Mouse (Mus musculus): Measurements from ENCODE around the gene Umad1.

The Umad1 gene

DNA sequence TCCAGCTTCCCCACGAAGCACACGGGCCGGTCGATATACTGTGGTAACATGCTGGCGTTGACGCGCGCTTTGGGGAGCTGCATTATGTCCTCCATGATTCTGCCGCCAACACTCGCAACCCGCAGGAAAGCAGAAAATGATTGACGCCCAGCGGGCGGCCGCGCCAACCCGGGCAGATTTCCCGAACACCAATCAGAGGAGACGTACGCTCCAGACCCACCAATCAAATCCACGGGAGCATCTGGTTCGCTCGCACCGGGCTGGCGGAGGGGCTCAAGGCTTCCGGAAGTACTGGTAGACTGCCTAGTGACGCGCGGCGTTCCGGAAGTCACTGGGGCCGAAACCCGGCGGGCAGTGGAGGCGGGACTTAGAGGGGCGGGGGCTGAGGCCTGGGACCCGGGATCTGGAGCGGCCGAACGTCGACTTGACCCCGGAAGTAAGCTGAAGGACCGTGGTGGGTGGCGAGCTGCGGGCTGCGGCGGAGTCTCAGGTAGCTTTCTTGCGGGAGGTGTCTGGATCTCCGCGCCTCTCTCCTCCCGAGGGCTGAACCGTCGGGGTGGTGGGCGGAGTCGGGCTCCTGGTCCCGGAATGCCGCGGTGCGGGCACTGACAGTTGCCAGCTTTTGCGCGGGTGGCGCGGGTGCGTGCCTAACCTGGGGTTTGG lies at the start of gene Umad1, which contains the start of the genes Rpa3 and Gm45062:
Umad1 (plus strand) TSS at position 285 of the 663 bp plus-strand sequence.
Rpa3 (minus strand) TSS at position 170 of the 663 bp plus-strand sequence.
Gm45062 (plus strand) TSS at position 447 of the 663 bp plus-strand sequence.
- peak; percentile 96 for DNase-seq (ENCODE audit: extremely low read depth, low read depth)

DNA sequence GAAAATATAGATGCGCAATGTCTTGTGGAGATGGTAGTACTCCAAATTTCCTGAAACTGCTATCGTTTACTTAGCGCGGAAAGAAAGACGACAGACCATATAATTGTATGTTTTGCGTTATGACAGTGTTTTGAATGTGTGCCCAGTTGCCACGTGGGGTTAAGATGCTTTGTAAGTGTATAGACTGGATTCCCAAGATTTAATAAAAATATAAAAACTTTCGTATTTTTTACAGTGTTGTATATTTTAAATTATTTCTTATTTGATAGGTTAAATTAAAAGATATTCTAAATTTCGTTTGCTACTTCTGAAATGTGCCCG lies 49.3 kb upstream of the Umad1 start:
- DNase-seq (ENCODE audit: extremely low read depth, low read depth) = no peak

DNA sequence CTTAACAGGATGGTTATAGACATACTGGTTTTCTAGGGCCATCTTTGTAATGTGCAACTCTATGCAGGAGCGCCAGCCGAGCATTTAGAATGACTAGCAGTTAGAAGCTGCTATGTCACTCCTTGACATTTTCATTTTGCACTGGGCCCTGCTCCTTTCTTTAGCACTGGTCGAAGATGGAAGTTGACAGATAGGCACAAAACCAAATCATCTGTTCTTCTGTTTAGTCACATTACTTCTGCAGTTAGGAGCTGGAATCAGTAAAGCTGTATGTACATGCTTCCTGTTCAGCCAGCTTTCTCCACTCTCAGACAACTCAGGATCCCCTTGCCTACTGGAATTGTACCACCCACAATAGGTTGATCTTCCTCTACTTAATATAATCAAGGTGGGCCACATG lies 48.4 kb upstream of the Umad1 start:
- peak; percentile 37 for DNase-seq (ENCODE audit: extremely low read depth, low read depth)

DNA sequence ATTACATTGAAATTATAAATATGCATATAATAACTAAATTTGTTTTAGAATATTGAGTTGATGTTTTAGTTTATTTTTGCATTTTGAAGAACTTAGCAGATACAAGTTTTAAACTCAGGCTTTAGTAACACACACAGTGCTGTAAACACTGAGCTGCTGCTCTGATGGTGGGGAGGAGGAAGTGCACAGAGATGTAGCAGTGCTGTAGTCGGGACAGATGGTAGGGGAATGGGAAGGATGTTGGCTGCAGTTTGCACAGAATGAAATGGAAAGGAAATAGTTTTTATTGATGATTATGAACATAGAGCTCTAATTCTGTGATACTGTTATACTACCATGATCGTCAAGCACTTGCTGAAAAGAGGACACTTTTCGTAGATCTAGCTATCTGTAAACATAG lies 32.1 kb upstream of the Umad1 start:
- no peak for DNase-seq (ENCODE audit: extremely low read depth, low read depth)

DNA sequence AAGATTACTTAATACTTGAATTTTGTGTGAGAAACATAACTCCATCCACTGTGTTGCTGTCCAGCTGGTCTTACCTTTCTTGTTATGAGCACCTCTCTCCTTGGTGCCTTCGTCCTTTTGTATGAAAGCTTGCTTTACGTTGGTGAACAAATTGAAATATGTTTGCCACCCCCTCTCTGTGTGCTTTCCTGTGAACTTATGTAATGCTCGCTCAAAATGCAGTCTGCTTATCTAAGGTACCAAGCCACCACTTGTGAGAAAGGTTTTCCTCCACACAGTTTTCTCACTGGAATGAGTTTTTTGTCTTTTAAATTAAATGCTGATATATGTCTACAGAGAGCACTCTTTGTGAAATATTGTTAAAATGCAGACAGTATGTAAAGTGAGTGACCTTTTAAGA lies 30.5 kb upstream of the Umad1 start:
- DNase-seq (ENCODE audit: extremely low read depth, low read depth) = no peak

DNA sequence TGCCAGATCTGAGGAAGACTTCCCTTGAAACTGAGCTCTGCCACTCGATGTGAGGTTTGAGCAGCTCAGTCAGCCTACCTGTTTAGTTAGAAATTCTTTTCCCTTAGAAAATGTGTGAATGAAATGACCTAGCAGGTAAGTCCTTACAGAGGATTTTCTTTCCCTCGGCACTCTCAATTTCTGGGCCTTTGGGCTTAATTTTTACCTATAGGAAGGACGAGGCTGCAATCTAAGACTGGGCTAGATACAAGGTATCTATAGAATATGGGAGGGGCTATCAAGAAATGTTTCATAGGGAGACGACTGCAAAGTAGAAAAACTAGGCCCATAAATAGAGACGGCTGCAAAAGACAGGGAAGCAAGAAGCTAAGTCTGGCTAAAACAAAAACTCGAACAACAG lies 772 bp upstream of the Umad1 start:
- DNase-seq (ENCODE audit: extremely low read depth, low read depth) = peak; percentile 28

DNA sequence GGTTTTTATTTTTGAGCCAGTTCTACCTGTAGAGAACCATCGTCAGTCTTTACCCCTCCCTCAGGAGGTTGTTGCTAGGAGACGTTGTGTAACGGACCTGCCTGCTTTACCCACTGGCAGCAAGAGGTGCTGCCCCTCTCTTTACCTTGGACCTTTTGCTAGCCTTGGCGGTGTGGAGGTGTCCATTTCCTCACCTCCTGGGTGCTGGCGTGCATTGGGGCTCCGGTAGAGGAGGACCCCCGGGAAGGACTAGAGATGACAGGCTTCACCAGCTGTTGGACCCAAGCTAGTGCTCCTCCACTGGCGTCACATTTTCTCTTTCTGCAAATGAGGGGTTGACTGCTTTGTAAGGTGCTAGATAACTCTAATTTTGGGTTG lies 568 bp downstream of the Umad1 start:
- DNase-seq (ENCODE audit: extremely low read depth, low read depth) = peak; percentile 13

DNA sequence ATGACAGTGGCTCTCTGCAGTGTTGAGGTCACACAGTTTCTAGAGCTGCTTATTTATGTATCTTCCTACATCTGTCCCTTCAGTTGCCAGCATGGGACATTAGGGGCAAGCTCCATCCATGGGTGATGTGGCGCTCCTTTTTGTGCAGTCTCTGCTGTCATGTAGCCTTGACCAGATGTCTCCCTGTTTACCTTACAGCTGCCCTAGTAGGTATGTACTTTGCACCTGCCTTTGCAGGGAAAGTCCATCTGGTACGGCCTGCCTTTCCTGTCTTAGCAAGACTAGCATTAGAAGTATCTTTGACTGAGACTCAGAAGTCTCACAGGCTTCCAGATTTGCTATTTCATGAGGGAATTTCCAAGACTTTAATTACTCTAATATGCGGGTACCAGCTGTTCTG lies 12.0 kb downstream of the Umad1 start:
- DNase-seq (ENCODE audit: extremely low read depth, low read depth) = no peak

DNA sequence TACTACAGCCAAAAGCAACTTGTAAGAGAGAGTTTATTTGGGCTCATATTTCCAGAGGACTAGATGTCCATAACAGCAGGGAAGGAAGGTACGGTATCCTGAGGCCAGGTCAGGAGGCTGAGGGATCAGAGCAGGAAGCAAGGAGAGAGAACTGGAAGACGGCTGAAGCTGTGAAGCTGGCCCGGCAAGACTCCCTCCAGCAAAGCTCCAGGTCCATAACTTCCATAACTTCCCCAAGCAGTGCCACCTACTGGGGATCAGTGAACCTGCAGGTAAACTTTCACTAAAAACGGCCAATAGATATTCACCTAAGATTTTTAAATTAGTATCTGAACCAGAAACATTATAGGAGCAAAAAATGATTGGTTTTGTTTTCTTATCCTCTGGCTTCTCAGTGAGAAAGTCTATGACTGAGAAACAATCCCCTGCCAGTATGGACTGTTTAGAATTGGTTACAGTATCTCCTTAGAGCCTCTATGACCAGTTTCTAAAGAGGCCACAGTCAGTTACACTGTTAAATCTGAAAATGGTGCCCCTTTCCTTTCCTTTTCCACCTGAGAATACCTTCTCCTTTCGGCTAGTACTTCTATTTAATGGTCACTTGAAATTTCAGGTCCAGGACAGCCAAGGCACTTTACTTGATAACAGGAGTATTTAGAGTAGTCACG lies 15.4 kb downstream of the Umad1 start:
- peak; percentile 26 for DNase-seq (ENCODE audit: extremely low read depth, low read depth)

DNA sequence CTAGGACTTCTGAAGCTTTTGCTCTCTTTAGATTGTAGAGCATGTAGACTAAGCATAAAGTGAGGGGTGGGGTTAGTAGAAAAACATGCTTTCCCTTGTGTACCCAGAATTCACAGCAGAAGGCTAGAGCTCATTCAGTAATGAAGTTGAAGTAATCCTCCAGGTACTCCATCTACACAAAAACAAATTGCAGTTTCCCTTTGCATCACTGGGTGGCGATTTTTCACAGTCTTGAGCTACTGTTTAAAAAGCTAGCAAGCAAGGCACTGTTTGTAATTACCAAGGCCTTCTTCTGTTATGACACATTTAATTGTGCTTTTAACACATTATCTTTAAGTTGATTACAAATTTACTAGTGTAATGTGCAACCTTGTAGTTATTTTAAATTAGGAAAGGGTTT lies 16.0 kb downstream of the Umad1 start:
- peak; percentile 35 for DNase-seq (ENCODE audit: extremely low read depth, low read depth)

DNA sequence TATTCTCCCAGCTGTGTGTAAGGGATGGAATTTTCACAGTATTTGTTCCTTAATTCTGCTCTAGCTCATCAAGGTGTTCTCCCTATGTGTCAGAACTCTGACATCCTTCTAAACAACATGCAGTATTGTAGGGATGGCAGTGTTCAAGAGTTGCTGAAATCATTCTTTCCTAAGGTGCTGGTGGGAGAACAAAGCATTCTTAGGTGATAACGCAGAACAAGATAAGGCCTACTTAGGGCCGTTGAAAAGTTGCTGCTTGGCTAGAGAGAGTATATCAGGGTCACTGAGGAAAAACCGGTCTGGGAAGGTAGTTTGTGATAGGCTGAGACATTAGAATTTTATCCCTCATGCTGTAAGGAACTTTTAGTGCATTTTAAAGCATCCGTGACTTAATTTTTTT lies 17.3 kb downstream of the Umad1 start:
- DNase-seq (ENCODE audit: extremely low read depth, low read depth) = no peak

DNA sequence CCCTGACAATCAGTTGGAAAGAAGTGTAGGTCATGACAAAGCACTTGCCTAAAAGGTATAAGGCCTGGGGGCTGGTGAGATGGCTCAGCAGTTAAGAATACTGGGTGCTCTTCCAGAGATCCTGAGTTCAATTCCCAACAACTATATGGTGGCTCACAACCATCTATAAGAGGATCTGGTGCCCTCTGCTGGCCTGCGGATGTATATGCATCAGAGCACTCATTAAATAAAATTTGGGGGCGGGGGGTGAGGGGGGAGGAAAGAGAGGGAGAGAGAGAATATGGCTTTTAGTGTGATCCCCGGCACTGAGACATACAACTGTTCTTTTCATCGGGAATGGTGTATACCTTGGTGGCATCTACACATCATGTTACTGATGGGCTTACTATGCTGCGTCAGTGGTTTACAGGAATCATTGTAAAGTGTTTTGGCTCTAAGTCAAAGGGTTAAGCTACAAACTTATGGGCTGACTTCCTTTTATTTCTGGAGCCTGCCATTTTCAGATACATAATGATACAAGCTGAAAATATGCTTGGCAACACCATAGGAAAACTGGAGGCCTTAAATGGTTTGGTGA lies 19.4 kb downstream of the Umad1 start:
- no peak for DNase-seq (ENCODE audit: extremely low read depth, low read depth)

DNA sequence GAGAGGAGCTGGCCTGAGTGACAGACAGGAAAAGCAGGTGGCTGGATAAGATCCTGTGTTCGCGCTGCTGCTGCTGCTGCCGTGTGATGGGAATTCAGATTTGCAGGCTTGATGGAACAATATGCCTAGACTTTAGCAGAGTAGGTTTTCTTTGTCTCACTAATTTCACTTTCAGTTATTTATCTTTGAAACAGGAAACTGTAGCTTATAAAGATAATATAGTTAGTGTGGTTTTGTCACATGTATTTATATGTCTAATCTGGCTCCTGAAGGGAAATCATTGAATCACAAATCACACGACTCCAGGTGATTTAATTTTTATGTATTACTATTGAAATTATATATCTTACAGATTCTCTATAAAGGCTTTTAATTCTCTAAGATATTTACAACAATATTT lies 24.2 kb downstream of the Umad1 start:
- DNase-seq (ENCODE audit: extremely low read depth, low read depth) = no peak

DNA sequence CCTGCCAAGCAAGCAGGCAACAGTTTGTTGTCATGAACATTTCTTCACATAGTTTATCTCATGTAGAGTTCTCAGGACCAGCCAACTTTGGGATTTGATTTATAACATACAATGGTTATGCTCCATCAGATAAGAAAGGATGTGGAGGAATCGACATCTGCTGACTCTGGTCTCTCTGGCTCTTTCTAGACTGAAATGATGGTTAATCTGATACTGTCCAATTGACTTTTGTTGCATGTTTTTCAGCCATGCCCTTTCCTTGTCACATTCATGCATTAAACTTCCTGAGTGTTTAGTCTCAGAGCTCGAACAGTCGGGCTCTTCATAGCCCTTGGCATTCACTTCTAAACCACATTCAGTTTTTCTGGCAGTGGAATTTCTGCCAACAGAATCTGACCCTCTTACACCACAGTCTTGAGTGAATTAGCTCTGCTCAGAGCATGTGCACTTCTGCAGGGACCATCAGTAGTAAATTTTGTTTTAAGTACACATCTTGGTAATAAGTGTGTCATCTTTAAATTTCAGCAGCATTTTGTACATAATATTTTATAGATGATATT lies 26.4 kb downstream of the Umad1 start:
- DNase-seq (ENCODE audit: extremely low read depth, low read depth) = no peak

DNA sequence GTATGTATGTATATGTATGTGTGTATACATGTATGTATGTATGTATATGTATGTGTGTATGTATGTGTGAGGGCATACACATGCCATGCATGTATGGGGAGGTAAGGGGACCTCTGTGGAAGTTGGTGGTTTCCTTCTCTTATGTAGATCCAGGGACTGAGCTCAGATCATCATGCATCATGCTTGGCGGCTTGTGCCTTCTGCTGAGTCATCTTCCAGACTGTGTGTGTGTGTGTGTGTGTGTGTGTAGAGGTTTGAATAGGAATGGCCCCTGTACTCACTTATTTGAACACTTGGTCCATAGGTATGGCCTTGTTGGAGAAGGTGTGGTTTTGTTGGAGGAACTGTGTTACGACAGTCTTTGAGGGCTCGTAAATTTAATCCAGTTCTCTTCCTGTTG lies 27.1 kb downstream of the Umad1 start:
- no peak for DNase-seq (ENCODE audit: extremely low read depth, low read depth)

DNA sequence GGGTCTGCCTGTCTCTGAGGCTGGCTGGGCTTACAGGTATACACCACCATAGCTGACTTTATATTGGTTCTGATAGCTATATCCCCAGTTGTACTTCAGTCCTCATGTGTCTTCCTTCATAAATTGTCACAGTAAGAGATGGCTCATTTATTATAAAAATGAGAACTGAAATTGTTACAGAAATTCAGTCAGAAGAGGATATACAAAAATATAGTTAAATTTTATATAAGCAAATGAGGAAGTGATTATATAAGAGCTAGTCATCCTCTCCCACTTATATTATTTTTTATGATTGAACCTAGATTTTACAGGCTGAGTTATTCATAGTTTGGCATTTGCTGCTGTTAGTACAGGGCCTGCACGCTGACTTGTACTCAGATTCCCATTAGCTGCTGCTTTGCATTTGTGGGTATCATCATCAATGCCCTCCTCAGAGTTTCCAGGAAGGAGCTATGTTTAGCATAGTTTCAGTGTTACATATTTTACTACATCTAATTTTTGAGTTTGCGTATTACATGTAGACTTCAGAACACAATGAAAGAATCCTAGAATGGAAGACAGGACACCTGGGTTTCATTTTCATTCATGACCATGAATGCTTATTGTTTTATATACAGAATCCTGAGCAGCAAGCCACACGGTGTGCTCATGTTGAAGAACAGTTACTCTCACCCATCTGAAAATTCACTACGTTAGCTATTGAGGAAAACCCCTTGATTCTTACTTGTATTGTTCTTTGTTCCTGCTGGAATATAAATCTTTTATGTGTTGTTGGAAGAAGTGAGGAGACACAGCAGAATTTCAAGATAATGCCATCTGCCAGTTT lies 29.9 kb downstream of the Umad1 start:
- no peak for DNase-seq (ENCODE audit: extremely low read depth, low read depth)

DNA sequence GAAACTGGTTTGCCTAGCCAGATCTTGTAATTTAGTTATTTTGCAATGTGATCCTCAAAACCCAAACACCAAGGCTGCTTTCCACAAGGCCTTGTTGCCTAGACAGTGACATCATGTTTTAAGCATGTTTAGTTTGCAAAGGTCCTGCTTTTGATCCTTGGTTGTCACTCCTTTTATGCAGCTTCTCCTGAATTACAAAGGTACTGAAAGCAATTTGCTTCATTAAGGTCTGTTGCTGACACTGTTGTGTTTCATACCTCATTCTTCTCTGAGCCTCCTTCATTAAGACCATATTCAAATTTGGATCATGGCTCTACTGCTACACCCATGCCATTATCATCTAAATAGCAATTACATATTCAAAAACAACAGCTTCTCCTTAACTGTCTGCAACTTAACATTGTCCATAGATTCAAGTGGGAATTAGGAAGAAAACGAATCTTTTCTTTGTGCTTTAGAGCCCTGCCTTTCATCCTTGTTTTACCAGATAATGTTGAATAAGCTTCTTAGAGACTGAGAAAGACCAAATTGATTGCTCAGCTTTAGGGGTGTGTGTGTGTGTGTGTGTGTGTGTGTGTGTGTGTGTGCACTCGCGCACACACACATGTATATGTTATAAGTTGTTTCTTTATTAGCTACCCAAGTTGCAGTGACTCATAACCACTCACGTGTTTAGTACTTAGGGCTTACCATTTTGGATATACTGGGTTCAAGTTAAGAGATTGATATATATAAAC lies 35.1 kb downstream of the Umad1 start:
- DNase-seq (ENCODE audit: extremely low read depth, low read depth) = no peak

DNA sequence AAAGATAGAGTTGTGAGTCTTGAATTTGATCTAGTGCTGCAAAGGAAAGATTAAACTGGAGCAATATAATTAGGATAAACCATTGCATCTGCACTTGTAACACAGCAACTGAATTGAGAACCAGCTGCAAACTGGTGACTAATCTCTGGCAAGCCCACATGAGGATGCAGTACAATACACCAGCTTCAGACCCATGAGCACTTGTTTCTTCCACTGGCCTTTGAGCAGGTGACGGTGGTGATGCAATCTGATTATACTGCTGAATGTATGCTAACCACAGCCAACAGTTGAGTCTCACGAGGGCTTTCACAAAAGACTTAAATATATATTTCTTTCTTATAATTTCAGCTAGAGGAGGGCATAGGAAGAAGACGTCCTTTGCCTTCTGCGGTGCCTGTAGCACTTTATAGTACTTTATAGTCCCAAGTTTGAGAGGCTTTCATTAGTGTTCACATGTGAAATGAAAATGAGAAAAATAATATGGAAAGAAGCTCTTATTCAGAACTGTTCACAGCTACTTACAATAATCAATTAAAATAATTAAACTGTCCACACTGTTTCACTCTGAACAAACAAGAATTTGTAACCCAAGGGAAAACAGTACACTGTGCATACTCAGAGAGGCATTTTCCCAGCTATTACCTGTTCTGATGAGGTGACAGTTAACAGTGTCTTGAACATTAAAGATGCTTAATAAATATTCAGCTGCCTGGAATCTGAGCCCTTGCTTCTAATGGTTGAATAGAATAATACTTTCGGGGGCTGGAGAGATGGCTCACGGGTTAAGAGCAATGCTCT lies 40.2 kb downstream of the Umad1 start:
- DNase-seq (ENCODE audit: extremely low read depth, low read depth) = no peak

DNA sequence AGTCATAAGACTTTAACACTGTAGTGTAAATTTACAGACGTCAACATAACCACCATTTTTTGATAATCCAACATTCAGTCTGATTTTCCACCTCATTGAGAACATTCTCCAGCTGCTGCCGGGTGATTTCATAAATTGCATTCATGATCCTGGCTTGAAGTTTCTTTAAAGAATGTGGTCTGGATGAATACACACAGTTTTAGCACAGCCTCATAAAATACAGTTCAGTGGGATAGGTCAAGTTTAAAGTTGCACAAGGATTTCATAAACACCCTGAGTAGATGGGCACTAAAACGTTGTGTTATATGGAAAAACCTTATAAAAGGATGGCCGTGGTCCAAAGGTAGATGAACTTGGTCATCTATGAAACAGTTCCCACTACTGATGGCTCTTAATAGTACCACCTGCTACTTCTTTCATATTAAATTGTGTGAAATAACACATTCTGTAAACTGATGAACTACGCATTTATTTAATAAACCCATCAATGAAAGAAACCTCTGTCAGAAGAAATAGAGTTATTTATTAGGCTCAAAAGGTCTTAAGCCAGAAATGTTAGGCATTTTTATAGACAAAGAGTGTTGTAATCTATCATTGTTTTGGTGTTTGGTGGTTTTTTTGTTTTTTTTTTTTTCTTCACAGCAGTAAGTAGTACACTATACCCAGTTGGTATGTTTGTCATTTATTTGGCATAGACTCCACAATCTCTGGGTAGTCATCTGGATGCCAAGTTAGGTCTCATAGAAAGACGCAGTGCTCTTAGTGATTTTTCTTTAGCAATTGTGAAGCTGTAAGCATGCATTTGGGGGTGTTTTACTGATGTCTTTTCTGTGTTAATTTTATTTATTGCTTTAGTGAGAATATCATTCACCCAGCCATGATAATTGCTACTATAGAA lies 49.0 kb downstream of the Umad1 start:
- no peak for DNase-seq (ENCODE audit: extremely low read depth, low read depth)
